Mouse (Mus musculus): Measurements from ENCODE around the gene Gm43191.

The Gm43191 gene

GRCm38 (mm10) chr3:116620636-116621370, 60.3 kb downstream of the Gm43191 start:
- no peak for DNase-seq

- DNase-seq, result no peak
Observed at GRCm38 (mm10) chr3:116618855-116619254, 62.2 kb downstream of the Gm43191 start.

- no peak for DNase-seq
Observed at GRCm38 (mm10) chr3:116615318-116616068, 65.6 kb downstream of the Gm43191 start.

DNA sequence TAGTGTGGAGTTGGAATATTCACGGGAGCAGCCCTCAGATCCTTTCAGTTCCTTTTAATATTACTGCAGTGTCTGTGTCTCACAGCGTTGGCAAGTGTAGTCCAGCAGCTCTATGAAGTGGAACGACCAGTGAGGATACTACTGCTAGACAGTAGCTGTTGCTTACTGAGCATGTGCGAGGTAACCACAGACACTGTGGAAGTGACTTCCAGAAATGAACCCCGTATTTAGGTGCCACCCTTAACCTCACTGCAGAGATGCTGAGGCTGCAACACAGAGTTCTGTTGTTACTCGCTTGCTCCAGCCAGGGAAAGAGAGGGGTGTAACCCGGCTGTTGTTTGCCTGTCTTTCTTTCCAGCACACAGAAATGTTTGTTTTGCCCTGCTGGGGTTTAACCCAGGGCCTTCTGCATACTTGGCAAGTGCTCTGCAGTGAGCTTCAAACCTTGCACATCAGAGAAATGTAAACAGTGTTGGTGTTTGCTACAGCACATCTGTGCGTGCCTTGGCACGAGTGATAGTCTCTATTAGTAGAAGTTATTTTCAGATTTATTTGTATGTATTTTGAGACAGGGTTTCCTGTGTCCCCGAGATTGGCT, 66.7 kb downstream of the Gm43191 start, which contains the start of gene Trmt13:
Trmt13 (minus strand) TSS at position 293 of the 598 bp plus-strand sequence.
- no peak for DNase-seq

DNA sequence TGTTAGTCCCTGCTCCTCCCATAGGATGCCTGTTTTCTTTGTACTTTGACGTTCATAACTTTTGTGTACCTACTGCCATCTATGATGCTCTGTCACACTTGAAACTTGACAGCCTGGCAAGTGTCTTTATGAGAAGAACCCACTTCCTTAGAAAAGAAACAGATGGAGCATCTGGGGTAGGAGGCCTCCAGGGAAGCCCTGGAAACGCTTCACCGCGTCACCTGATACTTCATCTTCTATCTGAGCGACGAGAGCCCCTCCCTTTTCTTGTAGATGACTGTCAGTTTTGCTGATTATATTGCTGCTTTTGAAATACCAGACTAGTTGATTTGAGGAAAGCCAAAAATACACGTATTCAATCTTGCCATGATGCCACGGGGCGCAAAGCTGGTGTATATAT, 76.5 kb downstream of the Gm43191 start:
- no peak for DNase-seq

DNA sequence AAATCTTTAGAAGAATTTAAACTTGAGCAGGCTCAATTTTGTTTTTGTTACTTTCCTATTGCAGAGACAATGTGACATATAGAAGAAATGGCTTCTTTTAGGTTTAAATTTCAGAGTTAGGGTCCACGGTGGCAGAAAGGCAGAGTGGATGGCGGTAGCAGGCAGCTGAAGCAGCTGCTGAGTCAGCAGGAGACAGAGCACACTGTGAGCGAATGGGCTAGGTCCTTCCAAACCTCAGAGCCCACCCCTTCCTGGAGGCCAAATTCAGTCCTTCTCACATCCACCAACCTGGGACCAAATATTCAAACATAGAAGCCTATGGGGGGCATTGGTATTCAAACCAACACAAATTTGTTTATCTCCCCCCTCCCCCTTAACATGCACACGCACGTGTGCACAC, 79.3 kb downstream of the Gm43191 start:
- DNase-seq, result no peak

GRCm38 (mm10) chr3:116601005-116601404, 80.1 kb downstream of the Gm43191 start:
- DNase-seq, result no peak

GRCm38 (mm10) chr3:116599705-116600104, 81.4 kb downstream of the Gm43191 start:
- DNase-seq, result no peak

- no peak for DNase-seq
Observed at GRCm38 (mm10) chr3:116595603-116595991, 85.5 kb downstream of the Gm43191 start.

DNA sequence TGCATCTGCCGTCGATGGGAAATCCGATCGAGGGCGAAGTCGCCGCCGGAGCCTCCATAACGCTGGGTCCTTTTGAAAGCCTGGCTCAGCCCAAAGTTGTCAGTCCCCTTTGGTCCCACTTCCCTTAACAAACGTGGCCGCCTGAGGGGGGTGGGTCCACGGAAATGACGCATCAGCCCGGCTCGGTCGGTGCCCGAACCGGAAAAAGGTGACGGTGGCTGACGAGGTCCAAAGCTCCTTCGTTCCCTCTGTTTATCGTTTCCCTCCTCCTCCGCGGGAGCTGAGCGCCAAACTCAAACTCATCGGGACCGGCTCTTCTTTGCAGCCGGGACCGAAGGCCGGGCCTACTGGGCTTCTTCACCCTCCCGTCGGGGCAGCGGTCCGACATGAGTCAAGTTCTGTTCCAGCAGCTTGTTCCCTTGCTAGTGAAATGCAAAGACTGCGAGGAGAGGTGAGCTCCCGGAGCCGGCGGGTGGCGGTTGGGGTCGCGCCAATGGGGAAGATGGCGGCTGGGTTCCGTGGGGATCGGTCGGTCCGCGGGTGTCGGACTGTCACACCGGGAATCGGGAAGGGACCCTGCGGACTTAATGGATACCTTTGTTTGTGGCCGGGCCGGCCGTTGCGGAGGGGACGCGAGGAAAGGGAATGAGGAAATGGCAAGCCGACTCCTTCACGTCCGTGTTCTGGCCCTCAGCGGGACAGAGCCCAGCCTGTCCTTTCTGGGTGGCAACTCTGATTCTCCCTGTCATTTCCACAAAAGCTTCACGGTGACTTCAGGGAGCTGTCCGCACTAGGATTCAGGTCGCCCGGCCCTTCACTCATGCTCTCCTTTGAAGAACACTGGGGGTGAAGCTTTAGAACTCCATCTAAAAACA, 86.1 kb downstream of the Gm43191 start, which contains the start of gene Sass6:
Sass6 (plus strand) TSS at position 255 of the 875 bp plus-strand sequence.
- peak; percentile 99 for DNase-seq

DNA sequence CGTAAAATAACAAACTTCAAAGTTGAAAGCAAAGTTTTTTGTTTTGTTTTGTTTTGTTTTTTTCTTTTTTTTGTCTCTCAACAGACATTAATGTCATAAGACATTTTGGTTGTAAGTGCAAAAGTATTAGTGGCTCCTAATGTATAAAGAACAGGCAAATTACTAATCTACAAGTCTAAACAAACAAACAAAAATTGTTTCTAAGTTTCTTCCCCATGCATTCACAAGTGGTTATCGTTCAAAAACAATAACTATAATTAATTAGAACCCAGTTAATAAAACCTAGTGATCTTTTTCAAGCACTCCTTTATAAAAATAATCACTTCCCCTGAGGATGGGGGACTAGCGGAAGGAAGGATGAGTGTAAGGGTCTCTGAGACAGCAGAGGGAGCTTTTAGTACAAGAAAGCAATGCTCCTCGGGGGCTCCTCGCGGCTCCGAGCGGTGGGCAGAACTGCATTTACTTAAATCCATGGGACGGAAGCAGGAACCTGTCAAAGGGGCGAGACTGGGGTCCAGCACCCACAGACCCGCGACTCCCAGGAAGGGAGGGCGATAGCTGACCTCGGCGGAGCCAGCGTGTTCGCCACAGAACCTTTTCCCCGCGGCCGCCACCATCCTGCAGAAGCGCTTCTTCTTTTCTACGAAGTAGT, 86.9 kb downstream of the Gm43191 start:
- peak; percentile 60 for DNase-seq

Data from right cerebral cortex, postnatal 4 days (tissue).